Mouse (Mus musculus) midbrain, embryonic 12.5 days (tissue): ENCODE results near the gene Sh3bgr. TPM values are rescaled to one million over a fixed set of nuclear protein-coding genes. Genes with fewer than 3 reads are reported as not detected.
A peak's percentile ranks its signal among the peaks of the same experiment; 100 is the strongest.

Source experiments
- ATAC-seq: fragments of 200-750 bp; cut with Nextera tagmentation; 2 replicates; pipeline ENCODE4 v1.8.0; 2017; ENCODE audit warnings: low read depth, moderate TSS enrichment, moderate library complexity; ENCODE audit not compliant: low FRiP score
- H3K27ac ChIP-seq: fragments of 300-500 bp; sonication (generic); replicated peaks from 2 replicates; pipeline ENCODE4 v1.5.1; 2016; ENCODE audit warnings: mild to moderate bottlenecking
- H3K27me3 ChIP-seq: fragments of 300-500 bp; sonication (generic); 2 replicates; pipeline ENCODE4 v1.6.1; 2016; ENCODE audit warnings: mild to moderate bottlenecking
- H3K36me3 ChIP-seq: fragments of 300-500 bp; sonication (generic); 2 replicates; pipeline ENCODE4 v1.6.1; 2016
- H3K4me1 ChIP-seq: fragments of 300-500 bp; sonication (generic); 2 replicates; pipeline ENCODE4 v1.6.1; 2016
- H3K4me2 ChIP-seq: fragments of 300-500 bp; sonication (generic); replicated peaks from 2 replicates; pipeline ENCODE4 v1.6.1; 2016; ENCODE audit warnings: mild to moderate bottlenecking, moderate library complexity
- H3K4me3 ChIP-seq: fragments of 300-500 bp; sonication (generic); 2 replicates; pipeline ENCODE4 v1.5.1; 2016; ENCODE audit warnings: mild to moderate bottlenecking
- H3K9ac ChIP-seq: fragments of 300-500 bp; sonication (generic); replicated peaks from 2 replicates; pipeline ENCODE4 v1.6.1; 2016; ENCODE audit warnings: mild to moderate bottlenecking, moderate library complexity
- H3K9me3 ChIP-seq: fragments of 300-500 bp; sonication (generic); 2 replicates; pipeline ENCODE4 v1.6.1; 2016; ENCODE audit warnings: mild to moderate bottlenecking
- WGBS: fragments of 180-500 bp; shearing (Covaris S2); methylation state at CpG from one replicate; pipeline ENCODE4 v1.1.7; 2016; 5-methylcytosine and 5-hydroxymethylcytosine counted together
- polyA plus RNA-seq: library from polyadenylated mRNA; unstranded; fragments of >200 nt; fragmentation: Nextera tagmentation; extraction: Ambion mirVana; gene quantifications from 2 replicates; pipeline ENCODE4 v1.2.1, GENCODE M21; 2016

The Sh3bgr gene
- polyA plus RNA-seq, 1 experiment from 2014 or later: 0.84 TPM

DNA sequence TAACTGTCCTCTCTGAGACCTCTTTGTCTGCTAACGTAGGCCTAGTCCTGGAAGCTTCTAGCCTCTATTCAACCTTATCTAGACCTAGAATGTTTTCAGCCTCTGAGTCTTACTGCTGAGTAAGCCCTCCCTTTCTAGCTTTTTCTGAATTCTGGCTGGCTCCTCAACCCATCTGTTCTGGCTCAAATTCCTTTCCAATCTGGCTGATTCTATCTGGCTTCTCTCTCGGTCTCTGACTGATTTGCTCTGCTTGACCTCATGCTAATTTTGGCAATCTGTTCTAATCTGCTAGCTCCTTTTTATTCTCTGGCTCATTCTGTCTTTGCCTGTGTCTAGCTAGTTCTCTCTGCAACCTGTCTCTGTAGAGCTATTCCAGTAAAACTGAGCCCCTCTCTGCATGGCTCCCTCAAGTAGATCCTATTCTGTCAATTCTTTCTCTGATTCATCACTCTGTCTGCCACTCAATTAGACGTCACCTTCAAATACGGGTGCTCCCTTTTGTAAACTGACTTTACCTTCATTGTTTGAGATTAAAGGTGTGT, 34.5 kb upstream of the Sh3bgr start:
- 88% methylated on average over 4 of the region's 4 CpGs for WGBS
- no peak overlapping the region for H3K27ac ChIP-seq
- no peaks in the 10 kb centered on the region for H3K36me3 ChIP-seq
- ATAC-seq: no peak
- no peaks in the 10 kb centered on the region for H3K27me3 ChIP-seq
- no peak overlapping the region for H3K9ac ChIP-seq
- H3K9me3 ChIP-seq: no peaks in the 10 kb centered on the region
- no peak overlapping the region for H3K4me2 ChIP-seq
- no peak overlapping the region for H3K4me3 ChIP-seq
- H3K4me1 ChIP-seq: no peaks in the 10 kb centered on the region

DNA sequence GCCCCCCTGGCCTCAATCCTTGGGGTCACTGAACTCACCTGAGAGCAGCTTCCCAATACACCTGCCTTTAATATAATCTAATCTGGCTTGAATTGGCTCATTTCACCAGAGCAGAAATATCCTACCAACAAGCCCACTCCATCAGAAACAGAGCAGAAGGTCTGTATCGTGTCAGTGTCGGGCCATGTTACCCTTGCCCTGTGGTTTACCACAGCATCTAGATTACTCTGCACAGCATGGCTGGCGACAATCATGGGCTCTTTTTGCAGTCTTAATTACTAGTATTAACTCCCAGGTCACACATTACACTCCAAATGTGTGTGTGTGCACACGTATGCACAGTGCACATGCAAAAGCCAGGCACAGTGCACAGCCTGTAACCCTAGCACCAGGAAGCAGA, 31.4 kb upstream of the Sh3bgr start:
- Histone ChIP-seq H3K9me3 (no peaks in the 10 kb centered on the region), H3K27ac (no peak overlapping the region), H3K4me3 (no peak overlapping the region), H3K36me3 (no peaks in the 10 kb centered on the region), H3K27me3 (no peaks in the 10 kb centered on the region), H3K4me2 (no peak overlapping the region), H3K9ac (no peak overlapping the region), H3K4me1 (no peaks in the 10 kb centered on the region)
- WGBS: 89% methylated on average over 4 of the region's 4 CpGs
- no peak for ATAC-seq

DNA sequence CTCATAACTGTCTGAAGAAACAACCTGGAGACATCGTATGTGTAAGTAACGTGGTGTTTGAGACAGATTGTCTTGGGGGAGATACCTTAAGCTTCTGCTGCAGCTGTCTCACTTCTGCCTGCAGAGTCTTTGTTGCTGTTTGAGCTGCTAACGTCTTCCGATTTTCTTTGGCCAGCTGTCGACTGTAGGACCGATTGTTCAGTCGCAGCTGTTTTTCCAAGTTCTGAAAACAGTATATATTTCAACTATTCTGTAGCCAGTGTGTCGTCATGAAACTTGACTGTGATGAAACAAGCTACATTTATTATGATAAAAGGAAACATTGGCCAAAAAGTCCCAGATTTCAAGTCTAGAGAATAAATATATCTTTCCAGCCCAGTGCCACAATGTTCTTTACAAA, 26.6 kb upstream of the Sh3bgr start:
- no peak overlapping the region for H3K4me2 ChIP-seq
- no peaks in the 10 kb centered on the region for H3K36me3 ChIP-seq
- no peaks in the 10 kb centered on the region for H3K27me3 ChIP-seq
- no peak overlapping the region for H3K4me3 ChIP-seq
- no peak overlapping the region for H3K27ac ChIP-seq
- WGBS: 81% methylated on average over 8 of the region's 8 CpGs
- no peak overlapping the region for H3K9ac ChIP-seq
- H3K4me1 ChIP-seq: peaks cover 5% of the 10 kb centered on the region
- H3K9me3 ChIP-seq: no peaks in the 10 kb centered on the region
- ATAC-seq: no peak

DNA sequence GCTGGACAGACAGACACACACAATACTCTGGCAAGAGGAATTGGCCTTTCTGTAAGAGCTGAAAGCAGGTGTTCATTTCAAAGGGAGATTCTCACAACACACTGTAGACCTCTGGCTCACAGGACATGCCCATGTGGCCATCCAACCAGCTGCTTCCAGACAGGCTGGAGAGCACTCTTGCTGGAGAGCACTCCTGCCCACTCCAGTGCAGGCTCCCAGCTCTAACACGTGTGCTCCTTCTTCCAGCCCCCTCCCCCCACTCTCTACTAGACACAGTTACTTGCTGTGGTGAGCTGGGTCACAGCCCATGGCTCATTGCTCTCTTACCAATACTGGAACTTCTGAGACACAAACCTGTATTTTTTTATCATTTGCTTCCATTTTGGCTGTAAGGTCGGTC, 24.9 kb upstream of the Sh3bgr start:
- no peaks in the 10 kb centered on the region for H3K27me3 ChIP-seq
- no peaks in the 10 kb centered on the region for H3K36me3 ChIP-seq
- no peak overlapping the region for H3K9ac ChIP-seq
- H3K4me1 ChIP-seq: peaks cover 5% of the 10 kb centered on the region
- H3K4me2 ChIP-seq: no peak overlapping the region
- no peak for ATAC-seq
- H3K4me3 ChIP-seq: no peak overlapping the region
- no peak overlapping the region for H3K27ac ChIP-seq
- 0 out of 2 replicates have a peak, but pooled peaks cover 2% of the 10 kb centered on the region for H3K9me3 ChIP-seq
- 43% methylated on average over 2 of the region's 2 CpGs for WGBS

DNA sequence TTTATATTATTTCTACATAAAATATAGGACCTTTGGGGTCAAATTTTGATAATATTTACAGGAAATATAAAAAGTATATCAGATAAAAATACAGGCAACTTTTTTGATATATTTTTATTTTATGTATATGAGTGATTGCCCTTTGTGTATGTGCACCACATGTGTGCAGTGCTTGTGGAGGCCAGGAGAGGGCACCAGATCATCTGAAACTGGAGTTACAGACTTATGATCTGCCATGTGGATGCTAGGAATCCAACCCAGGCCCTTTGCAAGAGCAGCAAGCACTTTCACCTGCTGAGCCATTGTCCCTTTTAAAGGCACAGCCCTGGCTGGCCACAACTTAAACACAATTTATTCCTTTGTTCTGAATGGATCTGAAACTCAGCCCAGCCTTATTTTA, 21.1 kb upstream of the Sh3bgr start:
- Histone ChIP-seq H3K9ac (no peak overlapping the region), H3K4me2 (no peak overlapping the region), H3K27ac (no peak overlapping the region), H3K9me3 (0 out of 2 replicates have a peak, but pooled peaks cover 2% of the 10 kb centered on the region), H3K36me3 (no peaks in the 10 kb centered on the region), H3K4me1 (peaks cover 5% of the 10 kb centered on the region), H3K4me3 (no peak overlapping the region), H3K27me3 (no peaks in the 10 kb centered on the region)
- ATAC-seq: no peak

DNA sequence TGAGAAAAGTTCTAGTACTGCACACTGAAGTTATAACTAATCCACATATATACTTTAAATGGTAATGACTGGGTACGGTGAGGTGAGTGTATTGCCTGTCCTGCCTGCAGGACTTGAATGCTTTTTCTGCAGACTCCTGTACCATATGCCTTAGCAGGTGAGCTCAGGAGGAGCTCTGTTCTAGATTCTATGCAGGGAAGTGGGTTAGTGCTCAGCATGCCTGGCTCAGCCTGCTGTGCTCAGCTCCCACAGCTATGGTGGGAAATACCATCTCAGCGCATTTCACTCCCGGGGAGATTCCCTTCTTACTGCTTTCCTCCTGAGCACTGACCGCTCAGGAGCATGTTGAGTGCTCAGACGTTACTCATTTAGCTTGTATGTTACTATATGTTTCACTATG, 12.6 kb upstream of the Sh3bgr start:
- no peak for ATAC-seq
- 90% methylated on average over 5 of the region's 5 CpGs for WGBS
- no peak overlapping the region for H3K27ac ChIP-seq
- H3K4me2 ChIP-seq: no peak overlapping the region
- H3K4me3 ChIP-seq: no peak overlapping the region
- no peaks in the 10 kb centered on the region; the same call in 1 of the 2 replicates for H3K36me3 ChIP-seq
- 0 out of 2 replicates have a peak, but pooled peaks cover 4% of the 10 kb centered on the region for H3K27me3 ChIP-seq
- peaks cover 6% of the 10 kb centered on the region; the same call in 1 of the 2 replicates for H3K4me1 ChIP-seq
- H3K9me3 ChIP-seq: peaks cover 4% of the 10 kb centered on the region; the same call in 1 of the 2 replicates
- no peak overlapping the region for H3K9ac ChIP-seq

DNA sequence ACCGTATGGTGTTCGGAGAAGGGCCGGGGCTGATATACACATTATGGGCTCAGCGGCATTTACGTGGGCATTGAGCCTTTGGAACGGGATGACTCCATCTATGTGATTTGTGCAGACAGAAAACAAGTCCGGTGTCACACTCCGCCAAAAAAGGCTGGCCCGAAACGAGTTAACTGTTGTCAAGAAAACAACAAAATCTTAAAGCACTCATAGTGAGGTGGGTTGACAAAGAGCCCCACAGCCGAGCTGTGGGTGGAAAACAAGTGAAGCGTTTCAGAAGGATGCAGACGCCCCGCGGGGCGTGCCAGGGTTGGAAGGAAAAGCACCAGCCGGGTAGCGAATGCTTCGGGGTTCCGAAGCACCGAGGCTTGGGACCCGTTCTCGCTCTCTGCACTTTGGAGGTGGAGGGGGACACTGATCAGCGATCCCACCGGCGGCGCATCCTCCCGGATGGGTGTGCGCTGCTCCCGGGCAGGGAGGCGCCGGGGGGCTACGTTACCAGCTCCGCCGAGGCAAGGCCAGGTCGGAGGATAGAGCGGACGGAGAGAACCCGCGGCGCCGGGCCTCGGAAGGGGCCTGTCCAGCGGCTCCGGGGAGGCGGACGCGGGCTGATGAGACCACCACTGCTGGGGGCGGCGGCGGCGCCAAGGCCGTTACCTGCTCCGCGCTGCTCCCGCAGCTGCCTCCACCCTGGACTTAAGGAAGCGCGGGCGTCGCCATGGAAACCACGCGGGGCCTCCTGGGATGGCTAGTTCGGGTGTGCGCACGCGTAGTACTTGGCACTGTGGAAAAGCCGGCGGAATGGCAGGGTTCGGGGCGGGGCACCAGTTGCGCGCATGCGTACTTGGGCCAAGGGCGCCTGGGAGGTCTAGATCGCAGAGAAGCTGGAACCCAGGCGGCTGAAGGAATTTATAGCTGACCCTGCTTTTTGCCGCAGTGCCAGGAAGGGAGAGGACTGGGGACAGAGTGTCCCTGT, 8.4 kb upstream of the Sh3bgr start, which contains the start of gene Lca5l:
Gene Lca5l, minus strand, starts transcription at position 741 of the 976 bp plus-strand sequence.
- 0 out of 2 replicates have a peak, but pooled peaks cover 4% of the 10 kb centered on the region for H3K27me3 ChIP-seq
- peak within 1 kb of the TSS; percentile 79 for H3K9ac ChIP-seq
- WGBS: 1% methylated on average over 77 of the region's 77 CpGs
- H3K4me3 ChIP-seq: peak within 1 kb of the TSS; percentile 77
- peaks cover 6% of the 10 kb centered on the region; the same call in 1 of the 2 replicates for H3K4me1 ChIP-seq
- peak within 1 kb of the TSS; percentile 58 for H3K4me2 ChIP-seq
- peak within 1 kb of the TSS; percentile 64; the same call in 1 of the 2 replicates for H3K27ac ChIP-seq
- H3K36me3 ChIP-seq: no peaks in the 10 kb centered on the region
- no peaks in the 10 kb centered on the region for H3K9me3 ChIP-seq
- ATAC-seq: peak; percentile 99

DNA sequence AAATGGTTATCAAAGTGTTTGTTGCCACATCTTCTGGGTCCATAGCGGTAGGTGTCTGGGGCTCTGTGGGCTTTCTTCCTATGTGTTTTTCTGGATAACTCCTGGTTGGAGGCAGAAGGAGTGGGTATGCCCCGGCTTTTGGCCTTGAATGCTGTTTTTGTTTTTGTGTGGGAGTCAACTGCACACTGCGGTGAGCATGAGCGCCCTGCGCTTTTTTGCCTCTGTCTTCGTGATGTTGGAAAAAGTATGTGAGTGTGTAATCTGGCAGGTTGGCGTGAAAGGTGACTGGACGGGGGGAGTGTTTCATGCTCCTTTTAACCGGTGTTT, 415 bp downstream of the Sh3bgr start:
- Histone ChIP-seq H3K36me3 (no peaks in the 10 kb centered on the region), H3K27ac (no peak overlapping the region), H3K9me3 (no peaks in the 10 kb centered on the region), H3K9ac (no peak overlapping the region; the same call in 1 of the 2 replicates), H3K4me3 (peak overlapping the region; percentile 29), H3K27me3 (no peaks in the 10 kb centered on the region; the same call in 1 of the 2 replicates), H3K4me1 (peaks cover 10% of the 10 kb centered on the region), H3K4me2 (peak overlapping the region; percentile 58)
- WGBS: 43% methylated on average over 9 of the region's 9 CpGs
- ATAC-seq: no peak

DNA sequence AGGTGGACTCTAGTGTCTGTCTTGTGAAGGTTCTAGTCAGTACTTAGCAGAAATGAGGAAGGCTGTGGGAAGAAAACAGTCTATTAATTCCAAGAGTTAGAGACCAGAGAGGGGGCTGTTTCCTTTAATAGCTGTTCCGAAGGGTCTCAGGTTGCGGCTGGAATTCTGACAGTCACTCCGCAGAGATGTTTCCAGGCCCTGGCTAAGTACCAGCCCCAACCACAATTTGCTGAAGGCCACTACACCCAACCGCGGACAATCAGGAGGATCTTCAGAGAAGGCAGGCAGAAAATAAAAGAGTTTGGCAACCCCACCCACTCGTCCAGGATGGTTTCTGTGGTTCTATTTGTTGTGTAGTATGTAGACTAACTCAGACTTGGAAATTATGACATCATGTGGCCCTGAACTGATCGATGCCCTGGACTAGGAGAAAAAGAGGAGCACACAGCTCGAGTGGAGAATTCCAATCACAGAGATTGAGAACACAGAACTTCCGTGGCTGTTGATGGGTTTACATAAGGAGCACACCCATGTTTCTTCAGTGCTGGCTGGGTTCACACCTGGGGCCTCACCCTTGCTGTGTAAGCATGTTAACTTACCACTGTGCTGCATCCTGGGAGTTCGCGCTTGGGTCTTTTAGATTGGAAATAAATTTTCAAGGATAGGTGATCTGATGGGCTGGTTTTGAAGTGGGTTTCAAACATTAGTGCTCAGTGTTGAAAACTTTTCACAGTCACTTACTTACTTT, 1.4 kb downstream of the Sh3bgr start:
- Histone ChIP-seq H3K4me3 (no peak overlapping the region), H3K27me3 (no peaks in the 10 kb centered on the region; the same call in 1 of the 2 replicates), H3K9ac (no peak overlapping the region), H3K4me1 (peaks cover 10% of the 10 kb centered on the region), H3K27ac (no peak overlapping the region), H3K36me3 (no peaks in the 10 kb centered on the region), H3K9me3 (no peaks in the 10 kb centered on the region), H3K4me2 (no peak overlapping the region)
- no peak for ATAC-seq
- WGBS: 82% methylated on average over 11 of the region's 11 CpGs

DNA sequence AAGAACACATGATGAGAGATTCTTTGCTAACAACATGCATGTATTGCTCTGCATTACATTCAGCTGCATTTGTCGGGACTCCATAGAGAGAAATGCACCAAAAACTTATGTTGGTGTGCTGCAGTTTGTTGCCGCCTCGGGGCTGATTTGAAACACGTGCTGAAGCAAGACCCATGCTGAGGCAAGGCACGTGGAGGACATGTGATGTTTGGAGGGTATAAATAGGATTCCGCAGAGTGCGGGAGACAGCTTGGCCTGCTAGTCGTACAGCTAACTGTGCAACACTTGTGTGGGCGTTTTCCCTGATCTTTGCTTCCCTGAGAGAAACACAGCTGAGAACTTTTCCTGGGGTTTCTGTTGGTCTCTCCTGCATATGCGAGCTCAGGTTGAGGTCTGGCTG, 9.5 kb downstream of the Sh3bgr start:
- Histone ChIP-seq H3K4me3 (no peak overlapping the region), H3K36me3 (no peaks in the 10 kb centered on the region), H3K4me2 (no peak overlapping the region), H3K4me1 (no peaks in the 10 kb centered on the region), H3K9me3 (no peaks in the 10 kb centered on the region; the same call in 1 of the 2 replicates), H3K27me3 (no peaks in the 10 kb centered on the region), H3K27ac (no peak overlapping the region), H3K9ac (no peak overlapping the region)
- WGBS: 79% methylated on average over 10 of the region's 10 CpGs
- no peak for ATAC-seq

DNA sequence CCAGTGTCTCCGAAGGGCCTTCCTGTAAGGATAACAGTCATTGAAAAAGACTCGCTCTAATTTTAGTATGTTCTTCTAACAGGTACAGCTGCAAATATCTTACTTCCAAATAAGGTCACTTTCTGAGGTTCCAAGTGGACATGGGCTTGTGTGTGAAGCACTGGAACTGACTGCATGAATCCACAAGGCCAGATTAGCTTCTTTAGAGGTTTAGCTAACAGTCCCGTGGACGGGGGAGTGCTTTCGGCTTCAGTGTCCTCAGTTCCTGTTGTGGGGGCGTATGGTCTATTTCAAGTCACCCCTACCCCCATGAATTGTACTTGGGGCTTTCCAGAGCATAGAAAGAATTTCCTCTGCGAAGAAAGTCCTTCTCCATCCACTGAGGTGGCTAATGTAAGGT, 10.6 kb downstream of the Sh3bgr start:
- Histone ChIP-seq H3K27me3 (no peaks in the 10 kb centered on the region), H3K36me3 (no peaks in the 10 kb centered on the region), H3K9ac (no peak overlapping the region), H3K9me3 (no peaks in the 10 kb centered on the region; the same call in 1 of the 2 replicates), H3K4me1 (no peaks in the 10 kb centered on the region), H3K27ac (no peak overlapping the region), H3K4me2 (no peak overlapping the region), H3K4me3 (no peak overlapping the region)
- WGBS: 90% methylated on average over 7 of the region's 7 CpGs
- ATAC-seq: no peak

DNA sequence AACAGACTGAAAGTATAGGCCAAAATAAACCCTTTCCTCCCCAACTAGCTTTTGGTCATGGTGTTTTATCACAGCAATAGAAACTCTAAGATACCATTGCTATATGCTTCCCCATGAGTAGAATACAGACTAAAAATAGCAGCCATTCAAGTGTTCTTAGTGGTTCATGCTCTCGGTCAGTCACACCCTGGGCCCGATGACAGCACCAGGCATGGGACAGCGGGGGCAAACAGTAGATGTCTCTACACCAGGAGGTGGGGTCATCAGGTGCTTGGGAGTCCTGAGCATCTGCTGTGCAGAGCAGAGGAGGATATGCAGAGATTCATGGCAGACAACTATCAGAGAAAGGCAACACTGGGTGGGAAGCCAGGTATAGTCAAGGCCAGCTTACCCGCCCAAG, 12.8 kb downstream of the Sh3bgr start:
- no peak overlapping the region for H3K4me2 ChIP-seq
- no peaks in the 10 kb centered on the region for H3K4me1 ChIP-seq
- ATAC-seq: no peak
- H3K27ac ChIP-seq: no peak overlapping the region
- WGBS: 90% methylated on average over 4 of the region's 4 CpGs
- H3K9ac ChIP-seq: no peak overlapping the region
- no peaks in the 10 kb centered on the region; the same call in 1 of the 2 replicates for H3K9me3 ChIP-seq
- H3K4me3 ChIP-seq: no peak overlapping the region
- H3K27me3 ChIP-seq: no peaks in the 10 kb centered on the region
- H3K36me3 ChIP-seq: no peaks in the 10 kb centered on the region
